Mouse (Mus musculus) embryonic facial prominence, embryonic 12.5 days (tissue): ENCODE measurements around the gene Gm10188. TPM values are rescaled to one million over a fixed set of nuclear protein-coding genes. Genes with fewer than 3 reads are reported as not detected.

Experiments used
- ATAC-seq: fragments of 200-750 bp; cut with Nextera tagmentation; 2 replicates; pipeline ENCODE4 v1.8.0; 2017; ENCODE audit not compliant: insufficient number of reproducible peaks, insufficient read depth, low FRiP score, low TSS enrichment
- H3K27ac ChIP-seq: fragments of 300-500 bp; sonication (generic); 2 replicates; pipeline ENCODE4 v1.5.1; 2016; ENCODE audit warnings: mild to moderate bottlenecking
- H3K27me3 ChIP-seq: fragments of 300-500 bp; sonication (generic); 2 replicates; pipeline ENCODE4 v1.6.1; 2016; ENCODE audit warnings: mild to moderate bottlenecking, moderate library complexity
- H3K36me3 ChIP-seq: fragments of 300-500 bp; sonication (generic); 2 replicates; pipeline ENCODE4 v1.6.1; 2016; ENCODE audit warnings: mild to moderate bottlenecking
- H3K4me1 ChIP-seq: fragments of 300-500 bp; sonication (generic); 2 replicates; pipeline ENCODE4 v1.6.1; 2016
- H3K4me2 ChIP-seq: fragments of 300-500 bp; sonication (generic); replicated peaks from 2 replicates; pipeline ENCODE4 v1.6.1; 2016; ENCODE audit warnings: mild to moderate bottlenecking, moderate library complexity
- H3K4me3 ChIP-seq: fragments of 300-500 bp; sonication (generic); 2 replicates; pipeline ENCODE4 v1.5.1; 2016; ENCODE audit warnings: mild to moderate bottlenecking
- H3K9ac ChIP-seq: fragments of 300-500 bp; sonication (generic); 2 replicates; pipeline ENCODE4 v1.6.1; 2016; ENCODE audit warnings: mild to moderate bottlenecking, moderate library complexity
- H3K9me3 ChIP-seq: fragments of 300-500 bp; sonication (generic); 2 replicates; pipeline ENCODE4 v1.6.1; 2016; ENCODE audit warnings: mild to moderate bottlenecking, moderate library complexity
- WGBS: fragments of 180-500 bp; shearing (Covaris S2); methylation state at CpG from one replicate; pipeline ENCODE4 v1.1.7; 2016; 5-methylcytosine and 5-hydroxymethylcytosine counted together
- polyA plus RNA-seq: library from polyadenylated mRNA; unstranded; fragments of >200 nt; fragmentation: Nextera tagmentation; extraction: Ambion mirVana; gene quantifications from 2 replicates; pipeline ENCODE4 v1.2.1, GENCODE M21; 2016

Gm10188 gene
- polyA plus RNA-seq, 1 experiment from 2014 or later, result not detected

GRCm38 (mm10) chr1:132221627-132222026, 7.9 kb downstream of the Gm10188 start:
- no peak for ATAC-seq
- H3K4me3 ChIP-seq, result no peak overlapping the region
- H3K36me3 ChIP-seq, result no peaks in the 10 kb centered on the region
- H3K4me1 ChIP-seq, result no peaks in the 10 kb centered on the region
- H3K4me2 ChIP-seq, result no peak overlapping the region
- H3K27ac ChIP-seq, result no peak overlapping the region
- H3K9me3 ChIP-seq, result no peaks in the 10 kb centered on the region
- no peaks in the 10 kb centered on the region for H3K27me3 ChIP-seq
- H3K9ac ChIP-seq, result no peak overlapping the region
- WGBS, result 29% methylated on average over 2 of the region's 2 CpGs

- WGBS, result 43% methylated on average over 3 of the region's 3 CpGs
- Histone ChIP-seq H3K36me3 (no peaks in the 10 kb centered on the region), H3K4me1 (no peaks in the 10 kb centered on the region), H3K9ac (no peak overlapping the region), H3K4me3 (no peak overlapping the region), H3K27ac (no peak overlapping the region), H3K4me2 (no peak overlapping the region), H3K9me3 (no peaks in the 10 kb centered on the region), H3K27me3 (peaks cover 12% of the 10 kb centered on the region)
- ATAC-seq, result no peak
These were observed 13.3 kb downstream of the Gm10188 start for GRCm38 (mm10) chr1:132216276-132216675.

- Histone ChIP-seq H3K9ac (no peak overlapping the region), H3K9me3 (no peaks in the 10 kb centered on the region), H3K4me1 (peaks cover 23% of the 10 kb centered on the region), H3K4me2 (no peak overlapping the region), H3K4me3 (no peak overlapping the region), H3K27me3 (peaks cover 16% of the 10 kb centered on the region), H3K36me3 (no peaks in the 10 kb centered on the region), H3K27ac (no peak overlapping the region)
- WGBS, result 46% methylated on average over 6 of the region's 6 CpGs
- ATAC-seq, result no peak
These were observed 16.5 kb downstream of the Gm10188 start for GRCm38 (mm10) chr1:132213076-132213475.

GRCm38 (mm10) chr1:132212218-132212617, 17.3 kb downstream of the Gm10188 start:
- no peak for ATAC-seq
- H3K27ac ChIP-seq, result no peak overlapping the region
- WGBS, result 4% methylated on average over 20 of the region's 20 CpGs
- H3K4me3 ChIP-seq, result peak overlapping the region; percentile 18
- H3K9ac ChIP-seq, result no peak overlapping the region
- H3K27me3 ChIP-seq, result peaks cover 16% of the 10 kb centered on the region
- H3K36me3 ChIP-seq, result no peaks in the 10 kb centered on the region
- H3K4me1 ChIP-seq, result peaks cover 30% of the 10 kb centered on the region
- H3K4me2 ChIP-seq, result peak overlapping the region; percentile 40
- no peaks in the 10 kb centered on the region for H3K9me3 ChIP-seq

GRCm38 (mm10) chr1:132211672-132212071, 17.9 kb downstream of the Gm10188 start:
- H3K27me3 ChIP-seq, result peaks cover 16% of the 10 kb centered on the region
- no peak for ATAC-seq
- peaks cover 30% of the 10 kb centered on the region for H3K4me1 ChIP-seq
- H3K4me3 ChIP-seq, result no peak overlapping the region
- no peak overlapping the region for H3K27ac ChIP-seq
- H3K9ac ChIP-seq, result no peak overlapping the region
- 42% methylated on average over 12 of the region's 12 CpGs for WGBS
- H3K36me3 ChIP-seq, result no peaks in the 10 kb centered on the region
- peak overlapping the region; percentile 40 for H3K4me2 ChIP-seq
- no peaks in the 10 kb centered on the region for H3K9me3 ChIP-seq

GRCm38 (mm10) chr1:132210922-132211321, 18.6 kb downstream of the Gm10188 start:
- no peaks in the 10 kb centered on the region for H3K36me3 ChIP-seq
- H3K4me1 ChIP-seq, result peaks cover 37% of the 10 kb centered on the region
- no peaks in the 10 kb centered on the region for H3K9me3 ChIP-seq
- 18% methylated on average over 7 of the region's 7 CpGs for WGBS
- ATAC-seq, result no peak
- no peak overlapping the region for H3K9ac ChIP-seq
- H3K27me3 ChIP-seq, result peaks cover 16% of the 10 kb centered on the region
- H3K27ac ChIP-seq, result 0 out of 2 replicates have a peak overlapping the region, but pooled peaks have one; percentile 30
- H3K4me3 ChIP-seq, result no peak overlapping the region
- H3K4me2 ChIP-seq, result no peak overlapping the region

- no peaks in the 10 kb centered on the region for H3K9me3 ChIP-seq
- peaks cover 13% of the 10 kb centered on the region for H3K27me3 ChIP-seq
- peaks cover 46% of the 10 kb centered on the region for H3K4me1 ChIP-seq
- no peak for ATAC-seq
- no peak overlapping the region for H3K4me2 ChIP-seq
- no peak overlapping the region for H3K4me3 ChIP-seq
- H3K9ac ChIP-seq, result no peak overlapping the region
- peak overlapping the region; percentile 46; the same call in 1 of the 2 replicates for H3K27ac ChIP-seq
- no peaks in the 10 kb centered on the region for H3K36me3 ChIP-seq
- 61% methylated on average over 10 of the region's 10 CpGs for WGBS
These were observed 20.2 kb downstream of the Gm10188 start for GRCm38 (mm10) chr1:132209400-132209799.

GRCm38 (mm10) chr1:132208154-132208553, 21.4 kb downstream of the Gm10188 start:
- ATAC-seq, result no peak
- Histone ChIP-seq H3K4me2 (no peak overlapping the region), H3K4me1 (peaks cover 46% of the 10 kb centered on the region), H3K27me3 (peaks cover 13% of the 10 kb centered on the region), H3K27ac (no peak overlapping the region), H3K9ac (no peak overlapping the region), H3K9me3 (no peaks in the 10 kb centered on the region), H3K36me3 (no peaks in the 10 kb centered on the region), H3K4me3 (no peak overlapping the region)
- WGBS, result 15% methylated on average over 4 of the region's 4 CpGs

GRCm38 (mm10) chr1:132206828-132207227, 22.7 kb downstream of the Gm10188 start:
- 78% methylated on average over 3 of the region's 3 CpGs for WGBS
- H3K9me3 ChIP-seq, result no peaks in the 10 kb centered on the region
- no peak overlapping the region for H3K27ac ChIP-seq
- peaks cover 46% of the 10 kb centered on the region for H3K4me1 ChIP-seq
- ATAC-seq, result no peak
- H3K4me3 ChIP-seq, result no peak overlapping the region
- H3K36me3 ChIP-seq, result no peaks in the 10 kb centered on the region
- no peak overlapping the region for H3K9ac ChIP-seq
- H3K27me3 ChIP-seq, result peaks cover 10% of the 10 kb centered on the region
- H3K4me2 ChIP-seq, result no peak overlapping the region

- WGBS, result 36% methylated on average over 5 of the region's 5 CpGs
- H3K27ac ChIP-seq, result peak overlapping the region; percentile 32; the same call in 1 of the 2 replicates
- no peaks in the 10 kb centered on the region for H3K36me3 ChIP-seq
- peaks cover 48% of the 10 kb centered on the region for H3K4me1 ChIP-seq
- no peak overlapping the region for H3K9ac ChIP-seq
- H3K4me2 ChIP-seq, result no peak overlapping the region
- ATAC-seq, result no peak
- H3K9me3 ChIP-seq, result no peaks in the 10 kb centered on the region
- peaks cover 8% of the 10 kb centered on the region; the same call in 1 of the 2 replicates for H3K27me3 ChIP-seq
- H3K4me3 ChIP-seq, result no peak overlapping the region
These were observed 23.6 kb downstream of the Gm10188 start for GRCm38 (mm10) chr1:132205958-132206357.

GRCm38 (mm10) chr1:132202771-132203170, 26.8 kb downstream of the Gm10188 start:
- Histone ChIP-seq H3K4me2 (no peak overlapping the region), H3K27me3 (peaks cover 30% of the 10 kb centered on the region), H3K9ac (no peak overlapping the region), H3K4me1 (peaks cover 37% of the 10 kb centered on the region), H3K4me3 (no peak overlapping the region), H3K27ac (no peak overlapping the region), H3K36me3 (no peaks in the 10 kb centered on the region), H3K9me3 (no peaks in the 10 kb centered on the region)
- ATAC-seq, result no peak
- WGBS, result 92% methylated on average over 5 of the region's 5 CpGs

GRCm38 (mm10) chr1:132201936-132202335, 27.6 kb downstream of the Gm10188 start:
- Histone ChIP-seq H3K4me3 (no peak overlapping the region), H3K9me3 (no peaks in the 10 kb centered on the region), H3K4me2 (no peak overlapping the region), H3K27ac (0 out of 2 replicates have a peak overlapping the region, but pooled peaks have one; percentile 50), H3K27me3 (peaks cover 36% of the 10 kb centered on the region), H3K36me3 (no peaks in the 10 kb centered on the region), H3K4me1 (peaks cover 33% of the 10 kb centered on the region), H3K9ac (no peak overlapping the region)
- 51% methylated on average over 2 of the region's 2 CpGs for WGBS
- ATAC-seq, result no peak

- ATAC-seq, result no peak
- H3K36me3 ChIP-seq, result no peaks in the 10 kb centered on the region
- WGBS, result 25% methylated on average over 4 of the region's 4 CpGs
- H3K9ac ChIP-seq, result no peak overlapping the region
- peak overlapping the region; percentile 35 for H3K4me2 ChIP-seq
- H3K27me3 ChIP-seq, result peaks cover 36% of the 10 kb centered on the region
- H3K9me3 ChIP-seq, result no peaks in the 10 kb centered on the region
- peaks cover 34% of the 10 kb centered on the region for H3K4me1 ChIP-seq
- peak overlapping the region; percentile 50 for H3K27ac ChIP-seq
- H3K4me3 ChIP-seq, result no peak overlapping the region
These were observed 28.1 kb downstream of the Gm10188 start for GRCm38 (mm10) chr1:132201511-132201860.
